Comparison of ENCODE assay signal across 27 mouse cellular contexts in the genomic region with DNA sequence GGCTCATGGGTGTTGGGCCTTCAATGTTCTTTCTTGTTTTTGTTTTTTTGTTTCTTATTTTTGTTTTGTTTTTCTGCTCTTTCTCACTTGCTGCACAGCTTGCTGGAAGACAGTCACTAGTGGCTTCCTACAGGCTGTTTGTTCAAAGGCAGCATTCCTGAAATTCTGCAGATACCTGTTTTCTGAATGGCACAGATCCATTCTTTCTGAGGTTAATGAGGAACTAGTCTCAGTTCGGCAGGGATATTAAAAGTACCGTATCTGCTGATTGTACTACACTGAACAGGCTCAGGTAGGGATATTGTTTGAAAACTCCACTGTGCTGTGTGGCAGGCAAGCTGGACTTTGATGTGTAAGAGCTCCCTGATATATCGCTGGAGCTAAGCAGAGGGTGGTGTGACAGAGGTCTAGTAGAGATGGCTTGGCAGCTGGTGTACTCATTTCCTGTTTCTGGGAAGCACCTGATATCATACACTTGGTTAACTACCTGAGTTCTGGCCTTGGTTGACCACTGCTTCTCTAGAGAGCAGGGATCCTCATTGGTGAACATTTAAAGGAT.
DNase-seq lines count a peak whose midpoint lies in the region; ATAC-seq and TF ChIP-seq lines count a peak whose summit lies in the region.
"Had no signal": no experiment of that assay in that cellular context is flagged by ENCODE, and none has a peak within 500 bp of the region (broad histone marks: within the 10 kb centered on the region; RNA-seq: fewer than 3 reads in every experiment).

No protein-coding gene starts in this region.

- 0 out of 2 replicates have a peak overlapping the region, but pooled peaks have one; percentile 0 for H3K9ac ChIP-seq in intestine, postnatal 0 days (ENCODE audit: low read depth, low read length)
- H3K9ac ChIP-seq: embryonic facial prominence, embryonic 13.5 days; forebrain, embryonic 12.5 days; heart, embryonic 13.5 days; hindbrain, embryonic 14.5 days had no signal

- H3K36me3 ChIP-seq in kidney, adult 2 months (ENCODE audit: control insufficient read depth, insufficient read depth, low read length): peaks cover 2% of the 10 kb centered on the region; the same call in 1 of the 2 replicates
- H3K36me3 ChIP-seq in intestine, postnatal 0 days (ENCODE audit: control insufficient read depth, insufficient read depth): peaks cover 71% of the 10 kb centered on the region

- no peaks in the 10 kb centered on the region for H3K27me3 ChIP-seq in kidney, adult 2 months (replicated peaks; ENCODE audit: control insufficient read depth, insufficient read depth, low read length)
- no peaks in the 10 kb centered on the region for H3K27me3 ChIP-seq in intestine, postnatal 0 days (replicated peaks; ENCODE audit: control insufficient read depth, insufficient read depth, low read length)
- H3K27me3 ChIP-seq: embryonic facial prominence, embryonic 13.5 days; forebrain, embryonic 12.5 days; heart, embryonic 13.5 days had no signal

- peak; percentile 74 for DNase-seq in kidney, adult 2 months
- DNase-seq in kidney, postnatal 4 days: no peak
- DNase-seq in kidney, postnatal 14 days: peak; percentile 24
- DNase-seq in kidney, adult 18-20 months: no peak
- no peak for DNase-seq in urinary bladder, postnatal 14 days (ENCODE audit: low spot score)
- DNase-seq: adrenal gland, adult 8-10 months; adrenal gland, postnatal 25 days; cerebellum, adult 11-12 months; cerebellum, adult 8-10 months; cerebellum, postnatal 10 days; cerebellum, postnatal 36 days; embryo, embryonic 11 days; gastrocnemius, postnatal 10 days; heart, adult 2 months; heart, postnatal 14 days; heart, postnatal 4 days had no signal

- peaks cover 11% of the 10 kb centered on the region; the same call in 1 of the 2 replicates for H3K4me1 ChIP-seq in kidney, adult 2 months (ENCODE audit: control insufficient read depth, insufficient read depth, low read length)
- no peaks in the 10 kb centered on the region for H3K4me1 ChIP-seq in intestine, postnatal 0 days (replicated peaks; ENCODE audit: control insufficient read depth, insufficient read depth, low read length)
- H3K4me1 ChIP-seq: embryonic facial prominence, embryonic 10.5 days; embryonic facial prominence, embryonic 13.5 days; forebrain, embryonic 12.5 days; heart, embryonic 13.5 days had no signal

- 40% methylated on average over 3 of the region's 3 CpGs for WGBS in kidney, adult 2 months
- WGBS in intestine, postnatal 0 days: 30% methylated on average over 3 of the region's 3 CpGs

- H3K9me3 ChIP-seq in intestine, postnatal 0 days (ENCODE audit: control insufficient read depth): no peaks in the 10 kb centered on the region
- H3K9me3 ChIP-seq: embryonic facial prominence, embryonic 10.5 days; embryonic facial prominence, embryonic 13.5 days; forebrain, embryonic 12.5 days; heart, embryonic 10.5 days; heart, embryonic 13.5 days had no signal

- no peak overlapping the region for H3K4me2 ChIP-seq in intestine, postnatal 0 days (replicated peaks; ENCODE audit: low read depth)
- H3K4me2 ChIP-seq: embryonic facial prominence, embryonic 13.5 days; forebrain, embryonic 12.5 days; heart, embryonic 13.5 days; hindbrain, embryonic 14.5 days had no signal

- no peak for TF ChIP-seq CTCF in kidney, adult 2 months (conservative IDR thresholded peaks at IDR 0.05; ENCODE audit: insufficient read depth, insufficient read length, low read depth, low read length)
- no peak for TF ChIP-seq CTCF in intestine, postnatal 0 days (IDR thresholded peaks at IDR 0.05; ENCODE audit: low read depth)

- no peak overlapping the region for H3K4me3 ChIP-seq in kidney, adult 2 months (ENCODE audit: insufficient read depth, low read depth, low read length)
- H3K4me3 ChIP-seq in intestine, postnatal 0 days (ENCODE audit: low read depth, low read length): no peak overlapping the region
- H3K4me3 ChIP-seq: embryonic facial prominence, embryonic 10.5 days; embryonic facial prominence, embryonic 13.5 days; erythroblast, embryonic 14.5 days; forebrain, embryonic 12.5 days; heart, adult 2 months; heart, embryonic 10.5 days; heart, embryonic 13.5 days had no signal

- peak; percentile 76 for ATAC-seq in intestine, postnatal 0 days
- ATAC-seq: activated CD4-positive, CD25-positive, alpha-beta regulatory T cell, adult 4 months; CD4-positive, CD25-positive, alpha-beta regulatory T cell, adult 4 months; forebrain, embryonic 16.5 days had no signal

- no peak overlapping the region for H3K27ac ChIP-seq in kidney, adult 2 months (ENCODE audit: insufficient read depth, low read depth, low read length)
- peak overlapping the region; percentile 57 for H3K27ac ChIP-seq in intestine, postnatal 0 days (ENCODE audit: low read depth, low read length)
- H3K27ac ChIP-seq: embryonic facial prominence, embryonic 10.5 days; embryonic facial prominence, embryonic 13.5 days; forebrain, embryonic 12.5 days; heart, adult 2 months; heart, embryonic 10.5 days; heart, embryonic 13.5 days; hindbrain, embryonic 14.5 days had no signal

- no peak for TF ChIP-seq POLR2A in kidney, adult 2 months (IDR thresholded peaks at IDR 0.05; ENCODE audit: low read depth, low read length)

Comparison
In these comparisons a context has a peak if more than half of its experiments do, and no peak if none do; other contexts are left out.
1. DNase-seq: peak in kidney, adult 2 months (single experiment) and kidney, postnatal 14 days (single experiment); none in kidney, postnatal 4 days (0 of 2), kidney, adult 18-20 months (single experiment) and urinary bladder, postnatal 14 days (single experiment).